Mouse (Mus musculus): ENCODE data around the gene Ano2. TPM values are rescaled to one million over a fixed set of nuclear protein-coding genes. Genes with fewer than 3 reads are reported as not detected.

Ano2 gene
- total RNA-seq, 2 experiments from 2014 or later, result not detected

- ATAC-seq (replicated peaks; ENCODE audit: poor library complexity), result peak; percentile 34; the same call in 1 of the 2 replicates
Observed at GRCm38 (mm10) chr6:125743203-125744100, 53.2 kb downstream of the Ano2 start.

- ATAC-seq (replicated peaks; ENCODE audit: poor library complexity), result no peak
Observed at GRCm38 (mm10) chr6:125747322-125747930, 57.2 kb downstream of the Ano2 start.

GRCm38 (mm10) chr6:125748646-125749045 is 58.4 kb downstream of the Ano2 start:
- no peak for ATAC-seq (replicated peaks; ENCODE audit: poor library complexity)

GRCm38 (mm10) chr6:125762851-125763519 is 72.8 kb downstream of the Ano2 start:
- no peak for ATAC-seq (replicated peaks; ENCODE audit: poor library complexity)

- no peak for ATAC-seq (replicated peaks; ENCODE audit: poor library complexity)
Observed at GRCm38 (mm10) chr6:125773256-125773655, 83.0 kb downstream of the Ano2 start.

GRCm38 (mm10) chr6:125776291-125776690 is 86.1 kb downstream of the Ano2 start:
- ATAC-seq (replicated peaks; ENCODE audit: poor library complexity), result no peak

GRCm38 (mm10) chr6:125802954-125803353 is 112.7 kb downstream of the Ano2 start:
- no peak for ATAC-seq (replicated peaks; ENCODE audit: poor library complexity)

- no peak for ATAC-seq (replicated peaks; ENCODE audit: poor library complexity)
Observed at GRCm38 (mm10) chr6:125803364-125804011, 113.3 kb downstream of the Ano2 start.

- ATAC-seq (replicated peaks; ENCODE audit: poor library complexity), result no peak
Observed at GRCm38 (mm10) chr6:125808996-125809649, 118.9 kb downstream of the Ano2 start.

GRCm38 (mm10) chr6:125811395-125811794 is 121.2 kb downstream of the Ano2 start:
- no peak for ATAC-seq (replicated peaks; ENCODE audit: poor library complexity)

- no peak for ATAC-seq (replicated peaks; ENCODE audit: poor library complexity)
Observed at GRCm38 (mm10) chr6:125838121-125838520, 147.9 kb downstream of the Ano2 start.

GRCm38 (mm10) chr6:125841284-125841683 is 151.1 kb downstream of the Ano2 start:
- ATAC-seq (replicated peaks; ENCODE audit: poor library complexity), result no peak

- no peak for ATAC-seq (replicated peaks; ENCODE audit: poor library complexity)
Observed at GRCm38 (mm10) chr6:125851196-125851595, 161.0 kb downstream of the Ano2 start.

GRCm38 (mm10) chr6:125858294-125858693 is 168.1 kb downstream of the Ano2 start:
- ATAC-seq (replicated peaks; ENCODE audit: poor library complexity), result no peak

- no peak for ATAC-seq (replicated peaks; ENCODE audit: poor library complexity)
Observed at GRCm38 (mm10) chr6:125868516-125868915, 178.3 kb downstream of the Ano2 start.

- ATAC-seq (replicated peaks; ENCODE audit: poor library complexity), result no peak
Observed at GRCm38 (mm10) chr6:125871482-125871881, 181.3 kb downstream of the Ano2 start.

- ATAC-seq (replicated peaks; ENCODE audit: poor library complexity), result no peak
Observed at GRCm38 (mm10) chr6:125874742-125875141, 184.5 kb downstream of the Ano2 start.

- no peak for ATAC-seq (replicated peaks; ENCODE audit: poor library complexity)
Observed at GRCm38 (mm10) chr6:125876884-125877283, 186.7 kb downstream of the Ano2 start.

- ATAC-seq (replicated peaks; ENCODE audit: poor library complexity), result no peak
Observed at GRCm38 (mm10) chr6:125878671-125879070, 188.5 kb downstream of the Ano2 start.

- no peak for ATAC-seq (replicated peaks; ENCODE audit: poor library complexity)
Observed at GRCm38 (mm10) chr6:125879306-125879705, 189.1 kb downstream of the Ano2 start.

- no peak for ATAC-seq (replicated peaks; ENCODE audit: poor library complexity)
Observed at GRCm38 (mm10) chr6:125888596-125888995, 198.4 kb downstream of the Ano2 start.

Data from megakaryocyte progenitor cell, adult 5-6 weeks (primary cell).